ENCODE assay signal across 8 mouse cellular contexts in the genomic region with DNA sequence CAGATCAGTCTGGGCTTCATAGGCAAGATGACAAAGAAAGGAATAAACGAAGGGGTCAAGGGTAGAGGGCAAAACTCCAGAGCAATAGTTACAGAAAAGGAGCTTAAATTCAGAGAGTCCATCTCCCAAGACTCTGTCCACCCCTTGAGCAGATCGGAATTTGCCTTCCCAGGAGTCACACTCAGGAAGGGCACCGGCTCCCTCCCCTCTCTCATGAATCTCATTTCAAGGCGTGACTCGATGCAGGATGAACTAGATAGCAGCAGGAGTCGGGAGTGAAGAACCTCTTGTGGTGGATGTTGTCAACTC. TPM values are rescaled to one million over a fixed set of nuclear protein-coding genes. Genes with fewer than 3 reads are reported as not detected.
DNase-seq lines count a peak whose midpoint lies in the region; ATAC-seq and TF ChIP-seq lines count a peak whose summit lies in the region.

No protein-coding gene starts in this region.

- TF ChIP-seq CTCF in lung, adult 2 months (IDR thresholded peaks at IDR 0.05; ENCODE audit: insufficient read depth, low read length), result no peak
- no peak for TF ChIP-seq CTCF in olfactory bulb, adult 2 months (IDR thresholded peaks at IDR 0.05; ENCODE audit: insufficient read depth, low read depth, low read length)

- peaks cover 28% of the 10 kb centered on the region for H3K36me3 ChIP-seq in erythroblast, embryonic 14.5 days (ENCODE audit: control insufficient read depth)
- no peaks in the 10 kb centered on the region for H3K36me3 ChIP-seq in limb, embryonic 15.5 days

- H3K9me3 ChIP-seq in erythroblast, embryonic 14.5 days (ENCODE audit: control insufficient read depth, low read length), result no peaks in the 10 kb centered on the region
- H3K9me3 ChIP-seq in limb, embryonic 15.5 days, result no peaks in the 10 kb centered on the region

- 2% methylated on average over 6 of the region's 6 CpGs for WGBS in lung, adult 2 months
- WGBS in limb, embryonic 15.5 days, result 1% methylated on average over 6 of the region's 6 CpGs
- under 1% methylated on average over 6 of the region's 6 CpGs for WGBS in olfactory bulb, adult 2 months

- H3K9ac ChIP-seq in limb, embryonic 15.5 days, result peak overlapping the region; percentile 33

- H3K4me1 ChIP-seq in lung, adult 2 months (ENCODE audit: control insufficient read depth, insufficient read depth, low read length), result no peaks in the 10 kb centered on the region
- H3K4me1 ChIP-seq in erythroblast, embryonic 14.5 days (ENCODE audit: control insufficient read depth), result peaks cover 52% of the 10 kb centered on the region
- no peaks in the 10 kb centered on the region for H3K4me1 ChIP-seq in limb, embryonic 15.5 days
- H3K4me1 ChIP-seq in olfactory bulb, adult 2 months (ENCODE audit: control insufficient read depth, insufficient read depth, low read length), result no peaks in the 10 kb centered on the region

- H3K4me3 ChIP-seq in lung, adult 2 months (replicated peaks; ENCODE audit: extremely low read depth, low read depth, low read length), result peak overlapping the region; percentile 71
- peak overlapping the region; percentile 71 for H3K4me3 ChIP-seq in erythroblast, embryonic 14.5 days (replicated peaks)
- peak overlapping the region; percentile 51 for H3K4me3 ChIP-seq in limb, embryonic 15.5 days
- peak overlapping the region; percentile 70 for H3K4me3 ChIP-seq in olfactory bulb, adult 2 months (ENCODE audit: insufficient read depth, low read depth, low read length)

- no peak overlapping the region for H3K27ac ChIP-seq in limb, embryonic 15.5 days
- peak overlapping the region; percentile 98 for H3K27ac ChIP-seq in olfactory bulb, adult 2 months (ENCODE audit: insufficient read depth, low read depth, low read length)

- H3K4me2 ChIP-seq in limb, embryonic 15.5 days, result peak overlapping the region; percentile 68

- TF ChIP-seq POLR2A in lung, adult 2 months (IDR thresholded peaks at IDR 0.05; ENCODE audit: borderline replicate concordance, extremely low read depth, low read depth, low read length), result no peak
- no peak for TF ChIP-seq POLR2A in olfactory bulb, adult 2 months (IDR thresholded peaks at IDR 0.05; ENCODE audit: insufficient read depth, low read depth, low read length)

- no peak for ATAC-seq in limb, embryonic 15.5 days (ENCODE audit: insufficient number of reproducible peaks, low FRiP score, low TSS enrichment, low read depth)

- DNase-seq in lung, adult 2 months, result no peak
- no peak for DNase-seq in lung, postnatal 36 days
- no peak for DNase-seq in layer of hippocampus, postnatal 10 days (ENCODE audit: low spot score in 2 of 2)
- no peak for DNase-seq in retina, embryonic 14.5 days (ENCODE audit: low spot score)
- DNase-seq in ovary, postnatal 10 days (ENCODE audit: low spot score), result no peak

- H3K27me3 ChIP-seq in erythroblast, embryonic 14.5 days (ENCODE audit: control insufficient read depth), result peaks cover 18% of the 10 kb centered on the region
- no peaks in the 10 kb centered on the region for H3K27me3 ChIP-seq in limb, embryonic 15.5 days

RNA-seq across cellular contexts. Expression of a gene that starts 15.7 kb away (rescaled TPM):
- 0.02 and 0.17 TPM in 2 replicates for polyA plus RNA-seq in lung, adult 2 months (2012; rRNA removed)
- 1.0 and 1.1 TPM in 2 replicates for polyA plus RNA-seq in erythroblast, embryonic 14.5 days (2012)
- 0.10 and 0.18 TPM in 2 replicates for polyA plus RNA-seq in limb, embryonic 15.5 days (2015; fragmentation: Nextera tagmentation; extraction: Ambion mirVana)
- not detected in 2 replicates for polyA plus RNA-seq in olfactory bulb, adult 2 months (2012; ENCODE audit: insufficient read depth, insufficient read length, low replicate concordance, missing spikeins)
- under 1 TPM in 1 of 2 experiments, not detected in 1; 0.09 TPM for total RNA-seq in layer of hippocampus, postnatal 10 days (2021)

RNA-seq across cellular contexts. Expression of a gene that starts 28.0 kb away (rescaled TPM):
- polyA plus RNA-seq in lung, adult 2 months (2012; rRNA removed), result 31.4 and 43.9 TPM in 2 replicates
- polyA plus RNA-seq in erythroblast, embryonic 14.5 days (2012), result 1.3 and 1.5 TPM in 2 replicates
- 47.8 and 48.9 TPM in 2 replicates for polyA plus RNA-seq in limb, embryonic 15.5 days (2015; fragmentation: Nextera tagmentation; extraction: Ambion mirVana)
- 546 TPM in 1 of 2 replicates, not detected in the other for polyA plus RNA-seq in olfactory bulb, adult 2 months (2012; ENCODE audit: insufficient read depth, insufficient read length, low replicate concordance, missing spikeins)
- total RNA-seq in layer of hippocampus, postnatal 10 days (2021), result 100 to 1,000 TPM; 337 to 348 TPM

RNA-seq across cellular contexts. Expression of a gene that starts 31.6 kb away (rescaled TPM):
- polyA plus RNA-seq in lung, adult 2 months (2012; rRNA removed), result 6.5 and 6.7 TPM in 2 replicates
- 0.02 and 0.07 TPM in 2 replicates for polyA plus RNA-seq in erythroblast, embryonic 14.5 days (2012)
- 13.2 and 14.1 TPM in 2 replicates for polyA plus RNA-seq in limb, embryonic 15.5 days (2015; fragmentation: Nextera tagmentation; extraction: Ambion mirVana)
- polyA plus RNA-seq in olfactory bulb, adult 2 months (2012; ENCODE audit: insufficient read depth, insufficient read length, low replicate concordance, missing spikeins), result not detected in 2 replicates
- total RNA-seq in layer of hippocampus, postnatal 10 days (2021), result 10 to 100 TPM in 1 of 2 experiments, 1 to 10 TPM in 1; 9.2 to 11.1 TPM

Comparison
In these comparisons a context has a peak if more than half of its experiments do, and no peak if none do; other contexts are left out.
1. RNA of a gene that starts 28.0 kb away (polyA plus RNA-seq): 47.8 to 48.9 TPM in limb, embryonic 15.5 days, 31.4 to 43.9 TPM in lung, adult 2 months and 546 TPM in olfactory bulb, adult 2 months; 1.3 to 1.5 TPM in erythroblast, embryonic 14.5 days; every median in the first group is over 10 times any median in the second.
2. Peak in every context shown above with its lines, with median percentiles within 50 percentile points of each other: H3K4me3 ChIP-seq.